Mouse (Mus musculus): ENCODE measurements around the gene Fbxw14.
"Not testable (repeated sequence)": the region's sequence is repeated elsewhere in the genome, so short reads cannot be mapped to it uniquely, and the experiment has no call there.

The Fbxw14 gene

DNA sequence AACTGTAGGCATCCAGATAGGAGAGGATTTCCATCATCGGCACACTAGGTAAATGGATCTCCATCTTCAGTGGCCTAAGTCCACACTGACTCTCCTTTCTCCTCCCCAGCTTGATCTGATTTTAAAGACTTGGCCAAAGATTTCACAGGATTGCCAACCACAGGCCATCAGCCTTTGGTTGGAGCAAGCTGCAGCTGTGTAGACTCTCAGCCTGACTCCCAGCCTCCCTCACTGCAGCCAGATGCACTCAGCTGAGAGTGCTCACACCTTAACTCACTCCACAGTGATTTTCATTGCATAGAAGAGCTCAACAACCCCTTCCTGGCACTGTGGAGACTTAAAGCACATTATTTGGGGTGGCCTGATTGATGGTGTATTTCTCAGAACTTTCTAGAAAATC is at the start of gene Fbxw14:
TSS of gene Fbxw14 (minus strand) at position 101 of the 400 bp plus-strand sequence.
- not testable (repeated sequence) for DNase-seq (ENCODE audit: low spot score)

- DNase-seq (ENCODE audit: low spot score) = no peak
These were observed 24.4 kb downstream of the Fbxw14 start for GRCm38 (mm10) chr9:109263041-109263440.

- DNase-seq (ENCODE audit: low spot score) = no peak
These were observed 52.8 kb downstream of the Fbxw14 start, which contains the start of gene Fbxw20 for GRCm38 (mm10) chr9:109234654-109235053. TSS of gene Fbxw20 (minus strand) at chr9:109234754.

All from MN1 (cell line).